Mouse (Mus musculus): ENCODE data around the gene Gm340. TPM values are rescaled to one million over a fixed set of nuclear protein-coding genes. Genes with fewer than 3 reads are reported as not detected.

Gene Gm340
- 0.44 and 1.1 TPM in 2 replicates for polyA plus RNA-seq (2012; ENCODE audit: low replicate concordance)

GRCm38 (mm10) chr19:41581706-41582420 lies at the start of gene Gm340:
Gene Gm340 (plus strand): TSS chr19:41582370.

Other genes starting within 250 kb of the Gm340 start
- gene Pik3ap1, start 197.3 kb upstream of the Gm340 start, polyA plus RNA-seq (2012; ENCODE audit: low replicate concordance) = 11.6 and 13.1 TPM in 2 replicates
- 1.3 and 2.8 TPM in 2 replicates for gene Lcor, start 99.7 kb upstream of the Gm340 start, polyA plus RNA-seq (2012; ENCODE audit: low replicate concordance)
- gene Slit1, start 161.3 kb downstream of the Gm340 start, polyA plus RNA-seq (2012; ENCODE audit: low replicate concordance) = 0.07 TPM in 1 of 2 replicates, not detected in the other
- gene Arhgap19, start 219.7 kb downstream of the Gm340 start, polyA plus RNA-seq (2012; ENCODE audit: low replicate concordance) = 2.7 and 3.8 TPM in 2 replicates
- 54.1 and 63.1 TPM in 2 replicates for gene Frat1, start 247.6 kb downstream of the Gm340 start, polyA plus RNA-seq (2012; ENCODE audit: low replicate concordance)

All from leukemia stem cell, adult 10-12 weeks (primary cell).